Mouse (Mus musculus) cerebellum, adult 8-10 months (tissue): ENCODE data around the gene Mcpt1.
"Not testable (repeated sequence)": the region's sequence is repeated elsewhere in the genome, so short reads cannot be mapped to it uniquely, and the experiment has no call there.

Experiments
- DNase-seq: peaks from one replicate; pipeline ENCODE4 v3.0.0; 2022

Gene Mcpt1

DNA sequence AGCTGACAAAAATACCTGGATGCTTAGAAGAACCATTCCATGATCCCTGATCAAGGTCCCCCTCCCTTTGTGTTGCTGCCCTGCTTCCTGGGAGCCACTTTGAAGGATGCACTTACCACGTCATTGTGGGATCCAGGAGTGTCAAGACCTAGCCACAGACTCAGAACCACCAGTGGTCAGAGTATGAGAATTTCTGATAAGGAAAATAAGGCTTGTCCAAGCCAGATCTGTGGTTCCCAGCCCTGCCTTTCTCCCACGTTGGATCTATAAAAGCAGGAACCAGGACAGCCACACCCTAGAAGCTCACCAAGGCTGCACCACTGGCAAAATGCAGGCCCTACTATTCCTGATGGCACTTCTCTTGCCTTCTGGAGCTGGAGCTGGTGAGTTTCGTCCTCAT is at the start of gene Mcpt1:
Gene Mcpt1, plus strand, starts transcription at position 301 of the 400 bp plus-strand sequence.
- not testable (repeated sequence) for DNase-seq

- not testable (repeated sequence) for DNase-seq
These were observed 30.3 kb upstream of the Mcpt1 start for GRCm38 (mm10) chr14:55987464-55987863.

GRCm38 (mm10) chr14:56013147-56013546 is 4.6 kb upstream of the Mcpt1 start:
- DNase-seq: no peak

DNA sequence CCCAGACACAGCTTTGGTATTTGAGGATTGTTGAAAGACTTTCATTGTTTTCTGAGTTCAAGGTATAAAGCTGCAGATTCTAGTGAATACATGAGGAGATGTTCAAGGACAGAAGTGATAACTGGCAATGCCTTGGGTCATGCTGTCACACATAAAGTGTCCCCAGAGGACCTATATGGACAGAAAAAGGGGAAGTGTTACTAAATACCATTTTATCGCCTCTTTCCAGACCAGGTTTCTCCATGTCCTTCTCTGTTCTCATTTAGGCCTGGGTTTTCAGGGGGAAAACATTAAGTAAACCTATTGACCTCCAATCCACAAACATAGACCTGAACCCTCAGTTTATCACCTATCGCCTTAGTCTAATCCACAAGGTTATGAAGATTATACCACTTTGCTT is 3.8 kb upstream of the Mcpt1 start:
- DNase-seq: no peak

DNA sequence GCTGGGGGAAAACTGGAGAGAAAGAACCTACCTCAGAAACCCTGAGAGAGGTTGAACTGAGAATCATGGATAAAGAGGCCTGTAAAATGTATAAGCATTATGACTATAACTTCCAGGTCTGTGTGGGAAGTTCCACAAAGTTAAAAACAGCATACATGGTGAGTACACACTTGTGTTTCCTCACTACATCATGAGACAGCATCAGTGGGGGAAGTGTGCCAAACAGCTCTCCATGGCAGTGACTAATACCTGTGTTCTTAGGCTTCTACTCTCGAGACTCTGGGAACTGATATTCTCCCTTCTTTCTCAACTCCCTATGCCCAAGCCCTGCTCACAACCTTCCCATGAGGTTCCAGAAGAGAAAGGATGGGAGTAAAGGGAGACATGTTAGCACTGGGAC is 1.7 kb downstream of the Mcpt1 start:
- no peak for DNase-seq

- not testable (repeated sequence) for DNase-seq
These were observed 3.5 kb downstream of the Mcpt1 start for GRCm38 (mm10) chr14:56021305-56021704.

GRCm38 (mm10) chr14:56030395-56030794 is 12.6 kb downstream of the Mcpt1 start, which contains the start of gene Mcpt9:
TSS of gene Mcpt9 (minus strand) at chr14:56030495.
- DNase-seq: not testable (repeated sequence)

DNA sequence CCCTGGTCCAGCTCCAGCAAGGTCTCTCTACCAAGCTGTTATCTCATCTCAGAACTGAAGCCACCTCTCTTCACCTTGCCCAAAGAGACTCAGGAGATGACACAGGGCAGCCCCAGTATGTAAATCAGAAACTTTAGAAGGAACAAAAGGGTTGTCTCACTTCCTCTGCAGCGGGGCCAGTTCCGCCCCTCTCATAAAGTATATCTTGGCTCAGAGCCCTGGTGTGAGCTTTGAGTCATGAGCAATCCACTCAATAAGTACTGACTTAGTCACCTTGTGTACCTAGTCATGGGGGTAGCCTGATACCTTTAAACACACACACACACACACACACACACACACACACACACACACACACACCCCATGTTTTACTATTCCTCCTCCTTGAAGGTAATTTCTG is 16.7 kb downstream of the Mcpt1 start:
- no peak for DNase-seq

DNA sequence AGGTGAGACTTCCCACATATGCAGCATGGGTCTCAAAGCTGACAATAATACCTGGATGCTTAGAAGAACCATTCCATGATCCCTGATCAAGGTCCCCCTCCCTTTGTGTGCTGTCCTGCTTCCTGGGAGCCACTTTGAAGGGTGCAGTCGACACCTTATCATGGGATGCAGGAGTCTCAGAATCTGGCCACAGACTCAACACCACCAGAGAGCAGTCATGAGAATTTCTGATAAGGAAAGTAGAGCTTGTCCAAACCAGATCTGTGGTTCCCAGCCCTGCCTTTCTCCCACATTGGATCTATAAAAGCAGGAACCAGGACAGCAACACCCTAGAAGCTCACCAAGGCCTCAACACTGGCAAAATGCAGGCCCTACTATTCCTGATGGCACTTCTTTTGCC is 24.0 kb downstream of the Mcpt1 start, which contains the start of gene Mcpt2:
Gene Mcpt2, plus strand, starts transcription at position 250 of the 400 bp plus-strand sequence.
- DNase-seq: not testable (repeated sequence)

DNA sequence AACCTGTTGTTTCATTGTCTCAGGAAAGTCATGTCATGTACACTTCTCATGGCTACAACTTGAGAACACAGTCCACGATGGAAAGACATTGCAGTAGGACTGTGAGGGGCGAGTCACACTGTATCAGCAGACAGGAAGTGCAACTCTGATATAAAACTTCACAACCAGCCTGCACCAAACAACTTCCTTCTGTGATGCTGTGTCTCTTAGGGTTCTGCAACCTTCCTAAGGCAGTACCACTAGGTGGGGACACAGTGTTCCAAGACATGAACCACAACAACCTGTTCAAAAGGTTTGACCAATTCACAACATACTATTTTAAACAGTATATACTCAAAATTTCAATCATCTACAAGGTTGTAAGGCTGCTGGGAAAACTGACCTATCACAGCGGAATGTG is 37.6 kb downstream of the Mcpt1 start:
- DNase-seq: no peak

GRCm38 (mm10) chr14:56057722-56058121 is 40.0 kb downstream of the Mcpt1 start:
- no peak for DNase-seq

- DNase-seq: not testable (repeated sequence)
These were observed 44.4 kb downstream of the Mcpt1 start, which contains the start of gene Mcpt4 for GRCm38 (mm10) chr14:56062213-56062612. TSS of gene Mcpt4 (minus strand) at chr14:56062313.
